ENCODE assay signal across 16 mouse cellular contexts in the genomic region with DNA sequence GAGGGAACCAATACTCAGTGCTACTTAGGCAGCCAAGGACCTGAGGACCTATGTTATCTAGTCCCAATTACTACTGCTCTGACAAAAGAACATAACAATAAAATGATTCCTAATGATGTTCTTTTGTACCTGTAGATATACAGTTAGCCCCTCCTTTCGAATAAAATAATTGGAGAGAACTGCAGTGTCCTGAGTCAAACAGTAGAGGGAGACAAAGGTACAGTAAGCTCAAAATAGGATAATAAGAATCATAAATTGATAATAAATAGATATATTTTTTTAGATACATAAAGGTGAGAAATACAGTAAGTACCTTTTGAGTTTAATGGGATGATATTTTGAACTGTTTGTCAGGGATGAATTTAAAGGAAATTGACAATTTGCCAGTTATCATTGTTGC. TPM values are rescaled to one million over a fixed set of nuclear protein-coding genes. Genes with fewer than 3 reads are reported as not detected.
DNase-seq lines count a peak whose midpoint lies in the region; ATAC-seq and TF ChIP-seq lines count a peak whose summit lies in the region.
"Had no signal": no experiment of that assay in that cellular context is flagged by ENCODE, and none has a peak within 500 bp of the region (broad histone marks: within the 10 kb centered on the region; RNA-seq: fewer than 3 reads in every experiment).

No protein-coding gene starts in this region.

- no peaks in the 10 kb centered on the region for H3K4me1 ChIP-seq in midbrain, postnatal 0 days (ENCODE audit: insufficient read depth, low read length)
- H3K4me1 ChIP-seq in midbrain, embryonic 10.5 days = no peaks in the 10 kb centered on the region
- no peaks in the 10 kb centered on the region for H3K4me1 ChIP-seq in heart, embryonic 11.5 days (ENCODE audit: control insufficient read depth, insufficient read depth, low read length)
- H3K4me1 ChIP-seq: embryonic facial prominence, embryonic 15.5 days; hindbrain, embryonic 13.5 days; midbrain, embryonic 13.5 days had no signal

- no peaks in the 10 kb centered on the region for H3K27me3 ChIP-seq in midbrain, postnatal 0 days (ENCODE audit: insufficient read depth, low read length)
- H3K27me3 ChIP-seq in midbrain, embryonic 10.5 days (ENCODE audit: low read depth, poor library complexity, severe bottlenecking) = no peaks in the 10 kb centered on the region
- no peaks in the 10 kb centered on the region for H3K27me3 ChIP-seq in splenic B cell, adult 2 months (ENCODE audit: control insufficient read depth, insufficient read depth, low read length, poor library complexity, severe bottlenecking)
- H3K27me3 ChIP-seq in heart, embryonic 11.5 days (ENCODE audit: control insufficient read depth, insufficient read depth, low read length) = no peaks in the 10 kb centered on the region
- H3K27me3 ChIP-seq: embryonic facial prominence, embryonic 15.5 days; hindbrain, embryonic 13.5 days; midbrain, embryonic 13.5 days had no signal

- intact Hi-C loops in gastrocnemius, adult 2 months (cut with DNase I) = no loop called here
- intact Hi-C loops in gastrocnemius, postnatal 36 days (cut with DNase I) = no loop called here

- no peak overlapping the region for H3K4me3 ChIP-seq in gastrocnemius, adult 2 months
- no peak overlapping the region for H3K4me3 ChIP-seq in midbrain, postnatal 0 days (ENCODE audit: low read depth, low read length)
- no peak overlapping the region for H3K4me3 ChIP-seq in midbrain, embryonic 10.5 days
- H3K4me3 ChIP-seq in heart, embryonic 11.5 days (ENCODE audit: low read depth, low read length) = no peak overlapping the region
- H3K4me3 ChIP-seq: embryonic facial prominence, embryonic 15.5 days; hindbrain, embryonic 13.5 days; midbrain, embryonic 13.5 days had no signal

- H3K36me3 ChIP-seq in midbrain, postnatal 0 days (ENCODE audit: insufficient read depth, low read length) = no peaks in the 10 kb centered on the region
- no peaks in the 10 kb centered on the region for H3K36me3 ChIP-seq in midbrain, embryonic 10.5 days
- H3K36me3 ChIP-seq in splenic B cell, adult 2 months (ENCODE audit: control insufficient read depth, insufficient read depth, low read length, poor library complexity, severe bottlenecking) = no peaks in the 10 kb centered on the region
- H3K36me3 ChIP-seq in heart, embryonic 11.5 days (ENCODE audit: control insufficient read depth, insufficient read depth, low read length) = no peaks in the 10 kb centered on the region
- H3K36me3 ChIP-seq: embryonic facial prominence, embryonic 15.5 days; hindbrain, embryonic 13.5 days; midbrain, embryonic 13.5 days had no signal

- ATAC-seq in midbrain, postnatal 0 days (ENCODE audit: low FRiP score) = no peak
- no peak for ATAC-seq in heart, embryonic 11.5 days (replicated peaks; ENCODE audit: insufficient number of reproducible peaks, low FRiP score, low TSS enrichment)
- ATAC-seq: midbrain, embryonic 13.5 days had no signal

- no peak overlapping the region for H3K9ac ChIP-seq in midbrain, postnatal 0 days (replicated peaks; ENCODE audit: low read length, poor library complexity, severe bottlenecking)
- no peak overlapping the region for H3K9ac ChIP-seq in heart, embryonic 11.5 days (ENCODE audit: low read depth, low read length)
- H3K9ac ChIP-seq: embryonic facial prominence, embryonic 15.5 days; hindbrain, embryonic 13.5 days; midbrain, embryonic 13.5 days had no signal

- no peak for DNase-seq in gastrocnemius, adult 2 months
- no peak for DNase-seq in gastrocnemius, postnatal 36 days
- DNase-seq in midbrain, postnatal 0 days (ENCODE audit: low spot score) = no peak
- DNase-seq in midbrain, embryonic 10.5 days (ENCODE audit: low spot score) = no peak
- DNase-seq in c-Kit-positive CD71-positive TER-119-negative erythroid progenitor cells, embryonic 14.5 days (ENCODE audit: low read depth) = peak; percentile 8
- DNase-seq in splenic B cell, adult 2 months (ENCODE audit: low read depth, low spot score) = peak; percentile 53
- DNase-seq in heart, postnatal 4 days = no peak
- DNase-seq: gastrocnemius, postnatal 10 days; liver; spleen, adult 18-20 months; thymus, postnatal 25 days had no signal

- WGBS in midbrain, postnatal 0 days = 59% methylated on average over 1 of the region's 1 CpGs
- 78% methylated on average over 1 of the region's 1 CpGs for WGBS in midbrain, embryonic 10.5 days
- 36% methylated on average over 1 of the region's 1 CpGs for WGBS in heart, embryonic 11.5 days (ENCODE audit: insufficient replicate concordance)

- H3K27ac ChIP-seq in gastrocnemius, adult 2 months = no peak overlapping the region
- no peak overlapping the region for H3K27ac ChIP-seq in midbrain, postnatal 0 days (ENCODE audit: low read depth, low read length)
- no peak overlapping the region for H3K27ac ChIP-seq in midbrain, embryonic 10.5 days (replicated peaks)
- H3K27ac ChIP-seq in heart, embryonic 11.5 days (ENCODE audit: low read depth, low read length) = no peak overlapping the region
- H3K27ac ChIP-seq: embryonic facial prominence, embryonic 15.5 days; hindbrain, embryonic 13.5 days; midbrain, embryonic 13.5 days had no signal

- H3K4me2 ChIP-seq in midbrain, postnatal 0 days (ENCODE audit: low read depth, low read length, poor library complexity, severe bottlenecking) = no peak overlapping the region
- no peak overlapping the region for H3K4me2 ChIP-seq in heart, embryonic 11.5 days
- H3K4me2 ChIP-seq: embryonic facial prominence, embryonic 15.5 days; hindbrain, embryonic 13.5 days; midbrain, embryonic 13.5 days had no signal

- no peaks in the 10 kb centered on the region for H3K9me3 ChIP-seq in midbrain, postnatal 0 days (ENCODE audit: low read length)
- no peaks in the 10 kb centered on the region; the same call in 1 of the 2 replicates for H3K9me3 ChIP-seq in midbrain, embryonic 10.5 days (replicated peaks)
- H3K9me3 ChIP-seq in heart, embryonic 11.5 days (replicated peaks; ENCODE audit: control insufficient read depth, low read length) = no peaks in the 10 kb centered on the region
- H3K9me3 ChIP-seq: embryonic facial prominence, embryonic 15.5 days; hindbrain, embryonic 13.5 days; midbrain, embryonic 13.5 days had no signal

- peak; percentile 61 for TF ChIP-seq CTCF in gastrocnemius, adult 2 months (IDR thresholded peaks at IDR 0.05)
- peak; percentile 62 for TF ChIP-seq CTCF in midbrain, postnatal 0 days (IDR thresholded peaks at IDR 0.05)

RNA-seq across cellular contexts. Expression of a gene that starts 36.6 kb away (rescaled TPM):
- not detected for total RNA-seq in gastrocnemius, adult 2 months (2021)
- not detected for total RNA-seq in gastrocnemius, postnatal 36 days (2021)
- not detected in 2 replicates for total RNA-seq in midbrain, postnatal 0 days (2014; rRNA removed)
- polyA plus RNA-seq in midbrain, postnatal 0 days (2015; fragmentation: Nextera tagmentation; extraction: Ambion mirVana) = not detected in 2 replicates
- not detected in 2 replicates for polyA plus RNA-seq in midbrain, embryonic 10.5 days (2016; fragmentation: Nextera tagmentation; extraction: Ambion mirVana)
- polyA plus RNA-seq in heart, embryonic 11.5 days (2014; fragmentation: Nextera tagmentation; extraction: Ambion mirVana) = not detected in 2 replicates
- not detected for total RNA-seq in heart, postnatal 4 days (2021)
- total RNA-seq: gastrocnemius, postnatal 10 days; layer of hippocampus, postnatal 10 days had no signal
- polyA plus RNA-seq: embryonic facial prominence, embryonic 15.5 days; hindbrain, embryonic 13.5 days; midbrain, embryonic 13.5 days had no signal

RNA-seq across cellular contexts. Expression of a gene that starts 39.9 kb away (rescaled TPM):
- not detected for total RNA-seq in gastrocnemius, adult 2 months (2021)
- not detected for total RNA-seq in gastrocnemius, postnatal 36 days (2021)
- not detected in 2 replicates for total RNA-seq in midbrain, postnatal 0 days (2014; rRNA removed)
- polyA plus RNA-seq in midbrain, postnatal 0 days (2015; fragmentation: Nextera tagmentation; extraction: Ambion mirVana) = 0.05 TPM in 1 of 2 replicates, not detected in the other
- polyA plus RNA-seq in midbrain, embryonic 10.5 days (2016; fragmentation: Nextera tagmentation; extraction: Ambion mirVana) = 0.04 TPM in 1 of 2 replicates, not detected in the other
- polyA plus RNA-seq in heart, embryonic 11.5 days (2014; fragmentation: Nextera tagmentation; extraction: Ambion mirVana) = 0.06 and 0.09 TPM in 2 replicates
- under 1 TPM in 1 of 2 experiments, not detected in 1; 0.09 TPM for total RNA-seq in heart, postnatal 4 days (2021)
- total RNA-seq: layer of hippocampus, postnatal 10 days had no signal
- polyA plus RNA-seq: embryonic facial prominence, embryonic 15.5 days had no signal

RNA-seq across cellular contexts. Expression of a gene that starts 54.6 kb away (rescaled TPM):
- total RNA-seq in gastrocnemius, adult 2 months (2021) = not detected
- total RNA-seq in gastrocnemius, postnatal 36 days (2021) = not detected
- not detected in 2 replicates for total RNA-seq in midbrain, postnatal 0 days (2014; rRNA removed)
- not detected in 2 replicates for polyA plus RNA-seq in midbrain, postnatal 0 days (2015; fragmentation: Nextera tagmentation; extraction: Ambion mirVana)
- not detected in 2 replicates for polyA plus RNA-seq in midbrain, embryonic 10.5 days (2016; fragmentation: Nextera tagmentation; extraction: Ambion mirVana)
- polyA plus RNA-seq in heart, embryonic 11.5 days (2014; fragmentation: Nextera tagmentation; extraction: Ambion mirVana) = not detected in 2 replicates
- not detected for total RNA-seq in heart, postnatal 4 days (2021)
- total RNA-seq: gastrocnemius, postnatal 10 days; layer of hippocampus, postnatal 10 days had no signal
- polyA plus RNA-seq: embryonic facial prominence, embryonic 15.5 days; hindbrain, embryonic 13.5 days; midbrain, embryonic 13.5 days had no signal

Comparison
In these comparisons a context has a peak if more than half of its experiments do, and no peak if none do; other contexts are left out.
1. DNase-seq: peak in c-Kit-positive CD71-positive TER-119-negative erythroid progenitor cells, embryonic 14.5 days (single experiment) and splenic B cell, adult 2 months (single experiment); none in gastrocnemius, adult 2 months (single experiment), gastrocnemius, postnatal 36 days (0 of 2), midbrain, postnatal 0 days (single experiment), midbrain, embryonic 10.5 days (single experiment) and heart, postnatal 4 days (single experiment).